Mouse (Mus musculus): ENCODE data around the gene Rps3a1. TPM values are rescaled to one million over a fixed set of nuclear protein-coding genes. Genes with fewer than 3 reads are reported as not detected.

Rps3a1 gene
- 771 and 936 TPM in 2 replicates for total RNA-seq (2021)
- long read RNA-seq, experiment 1, transcript Rps3a1-201 (6 exons, 977 nt) = major isoform, 549 of 624 reads
- long read RNA-seq, experiment 1, partial matches to known transcripts = 69 of 624 reads
- long read RNA-seq, experiment 1, other reads (novel, unspliced or antisense) = 6 of 624 reads
- long read RNA-seq, experiment 2, transcript Rps3a1-201 (6 exons, 977 nt) = major isoform, 421 of 511 reads
- long read RNA-seq, experiment 2, partial matches to known transcripts = 88 of 511 reads
- long read RNA-seq, experiment 2, other reads (novel, unspliced or antisense) = 2 of 511 reads

- peak; percentile 98 for DNase-seq
Measured at GRCm38 (mm10) chr3:86142263-86142933, at the start of gene Rps3a1. Gene Rps3a1 (minus strand): TSS chr3:86142702.

GRCm38 (mm10) chr3:86187736-86188389, 45.4 kb upstream of the Rps3a1 start:
- DNase-seq = no peak

- DNase-seq = no peak
Measured at GRCm38 (mm10) chr3:86184546-86184945, 42.0 kb upstream of the Rps3a1 start.

GRCm38 (mm10) chr3:86181107-86181506, 38.6 kb upstream of the Rps3a1 start:
- DNase-seq = no peak

- DNase-seq = no peak
Measured at GRCm38 (mm10) chr3:86179714-86180113, 37.2 kb upstream of the Rps3a1 start.

- DNase-seq = no peak
Measured at GRCm38 (mm10) chr3:86168841-86169425, 26.4 kb upstream of the Rps3a1 start.

GRCm38 (mm10) chr3:86149521-86149920, 7.0 kb upstream of the Rps3a1 start:
- DNase-seq = no peak

- DNase-seq = no peak
Measured at GRCm38 (mm10) chr3:86149063-86149462, 6.6 kb upstream of the Rps3a1 start.

- no peak for DNase-seq
Measured at GRCm38 (mm10) chr3:86143343-86143742, 841 bp upstream of the Rps3a1 start.

- no peak for DNase-seq
Measured at GRCm38 (mm10) chr3:86142934-86143317, 424 bp upstream of the Rps3a1 start.

- peak; percentile 63 for DNase-seq
Measured at GRCm38 (mm10) chr3:86141886-86142262, 628 bp downstream of the Rps3a1 start.

- peak; percentile 29 for DNase-seq
Measured at GRCm38 (mm10) chr3:86141366-86141765, 1.1 kb downstream of the Rps3a1 start.

- DNase-seq = no peak
Measured at GRCm38 (mm10) chr3:86139660-86140059, 2.8 kb downstream of the Rps3a1 start.

- DNase-seq = no peak
Measured at GRCm38 (mm10) chr3:86136936-86137574, 5.4 kb downstream of the Rps3a1 start.

GRCm38 (mm10) chr3:86135886-86136563, 6.5 kb downstream of the Rps3a1 start:
- DNase-seq = no peak

- no peak for DNase-seq
Measured at GRCm38 (mm10) chr3:86134939-86135638, 7.4 kb downstream of the Rps3a1 start.

- DNase-seq = peak; percentile 79
Measured at GRCm38 (mm10) chr3:86129757-86130156, 12.7 kb downstream of the Rps3a1 start.

- no peak for DNase-seq
Measured at GRCm38 (mm10) chr3:86123251-86123746, 19.2 kb downstream of the Rps3a1 start.

- no peak for DNase-seq
Measured at GRCm38 (mm10) chr3:86122156-86122555, 20.3 kb downstream of the Rps3a1 start.

- DNase-seq = no peak
Measured at GRCm38 (mm10) chr3:86119237-86119932, 23.1 kb downstream of the Rps3a1 start.
